Mouse (Mus musculus) CH12.LX (cell line): ENCODE data around the gene Btbd9. TPM values are rescaled to one million over a fixed set of nuclear protein-coding genes. Genes with fewer than 3 reads are reported as not detected.

Source experiments
- DNase-seq: peaks from one replicate; pipeline ENCODE4 v3.0.0-alpha.2; 2013; ENCODE audit errors: extremely low read depth
- H3K27ac ChIP-seq: 2 replicates; pipeline ENCODE4 v1.5.1; 2012; ENCODE audit warnings: low read depth, mild to moderate bottlenecking, control low read depth, moderate library complexity; ENCODE audit not compliant: insufficient read depth
- H3K27me3 ChIP-seq: replicated peaks from 2 replicates; pipeline ENCODE3; 2012; ENCODE audit warnings: inconsistent platforms
- H3K36me3 ChIP-seq, 2 experiments: replicated peaks in 1 of 2; 2 replicates each; pipeline versions ENCODE3 to v1.6.1; 2012; ENCODE audit warnings: inconsistent platforms in 1 of 2, low read length in 1 of 2, mild to moderate bottlenecking in 1 of 2, mixed read lengths in 1 of 2, moderate library complexity in 1 of 2; ENCODE audit not compliant: control insufficient read depth in 1 of 2, insufficient read depth in 1 of 2
- H3K4me1 ChIP-seq, 2 experiments: 2 replicates each; pipeline ENCODE4 v1.6.1; 2012; ENCODE audit warnings: inconsistent platforms in 1 of 2, moderate library complexity in 1 of 2; ENCODE audit not compliant: insufficient read depth in 2 of 2, control insufficient read depth in 1 of 2
- H3K4me2 ChIP-seq: 2 replicates; pipeline ENCODE4 v1.6.1; 2012; ENCODE audit warnings: low read depth, mild to moderate bottlenecking, control low read depth; ENCODE audit not compliant: poor library complexity, insufficient read depth, severe bottlenecking
- H3K4me3 ChIP-seq, 3 experiments: fragments of 150-350 bp in 1 of 3; sonication (generic) in 1 of 3; replicated peaks in 1 of 3; 2 replicates each; pipeline versions ENCODE3 to v1.5.1; 2011 to 2012; ENCODE audit warnings: low read depth in 2 of 3, low read length in 2 of 3, mild to moderate bottlenecking in 2 of 3, moderate library complexity in 2 of 3, control low read depth in 1 of 3, improper control_type of control experiment in 1 of 3, inconsistent platforms in 1 of 3, mixed read lengths in 1 of 3; ENCODE audit not compliant: poor library complexity in 1 of 3
- H3K79me2 ChIP-seq: replicated peaks from 2 replicates; pipeline ENCODE4 v1.6.1; 2012; ENCODE audit warnings: mild to moderate bottlenecking, moderate library complexity; ENCODE audit not compliant: control insufficient read depth, poor library complexity, insufficient read depth, severe bottlenecking; ENCODE audit errors: extremely low read depth
- H3K9ac ChIP-seq: 2 replicates; pipeline ENCODE4 v1.6.1; 2012; ENCODE audit warnings: low read depth, mild to moderate bottlenecking, control low read depth, moderate library complexity; ENCODE audit not compliant: insufficient read depth
- H3K9me3 ChIP-seq: replicated peaks from 2 replicates; pipeline ENCODE3; 2012; ENCODE audit warnings: low read length, inconsistent platforms, mixed read lengths
- CHD2 ChIP-seq: IDR thresholded peaks from 2 replicates; pipeline ENCODE4 v1.6.1; 2011; ENCODE audit warnings: low read length, improper control_type of control experiment
- ETS1 ChIP-seq: conservative IDR thresholded peaks from 2 replicates; pipeline ENCODE4 v1.6.1; 2012; ENCODE audit warnings: low read depth, mild to moderate bottlenecking, inconsistent platforms, low read length, improper control_type of control experiment, moderate library complexity
- IRF4 ChIP-seq: IDR thresholded peaks from 2 replicates; pipeline ENCODE4 v1.6.1; 2014; ENCODE audit warnings: low read depth, mild to moderate bottlenecking, inconsistent platforms, low read length, improper control_type of control experiment
- JUND ChIP-seq: conservative IDR thresholded peaks from 2 replicates; pipeline ENCODE4 v1.6.1; 2011; ENCODE audit warnings: low read depth, low read length, improper control_type of control experiment
- KAT2A ChIP-seq: IDR thresholded peaks from 2 replicates; pipeline ENCODE4 v1.6.1; 2012; ENCODE audit warnings: low read length, improper control_type of control experiment, inconsistent platforms; ENCODE audit not compliant: insufficient replicate concordance
- MEF2A ChIP-seq: IDR thresholded peaks from 2 replicates; pipeline ENCODE4 v1.6.1; 2014; ENCODE audit warnings: low read depth, mild to moderate bottlenecking, inconsistent platforms, low read length, improper control_type of control experiment, borderline replicate concordance
- PAX5 ChIP-seq: IDR thresholded peaks from 2 replicates; pipeline ENCODE4 v1.6.1; 2012; ENCODE audit warnings: low read length, inconsistent platforms, mixed read lengths
- RAD21 ChIP-seq: IDR thresholded peaks from 2 replicates; pipeline ENCODE4 v1.6.1; 2011; ENCODE audit warnings: low read depth, mild to moderate bottlenecking, low read length, improper control_type of control experiment, moderate library complexity
- UBTF ChIP-seq: IDR thresholded peaks from 2 replicates; pipeline ENCODE4 v1.6.1; 2012; ENCODE audit warnings: low read depth, mild to moderate bottlenecking, inconsistent platforms, low read length, improper control_type of control experiment, moderate library complexity
- USF2 ChIP-seq: conservative IDR thresholded peaks from 2 replicates; pipeline ENCODE4 v1.6.1; 2011; ENCODE audit warnings: low read depth, low read length, improper control_type of control experiment
- dilution Hi-C: fragments of 300-500 bp; cut with MboI; formaldehyde crosslinking; loops from 2 replicates; pipeline ENCODE4 v1.14.3; 2020; ENCODE audit warnings: low sequenced_read_pairs; ENCODE audit not compliant: extremely low pct_unique_long_range_greater_than_20kb, extremely low pct_ligation_motif_present
- in situ Hi-C: fragments of 300-500 bp; cut with MboI; formaldehyde crosslinking; loops from 3 replicates; pipeline ENCODE4 v1.14.3; 2019; ENCODE audit warnings: low sequenced_read_pairs, low pct_ligation_motif_present, low pct_unique_long_range_greater_than_20kb, mixed read lengths
- polyA plus RNA-seq: library from polyadenylated mRNA; unstranded; fragments of >175 nt; gene quantifications from 2 replicates; pipeline ENCODE4 v1.2.1, GENCODE M21; 2012; ENCODE audit warnings: low read depth; ENCODE audit not compliant: insufficient read length
- total RNA-seq, 2 experiments: library from RNA; depleted of rRNA; stranded (reverse); fragments of 300-350 nt in 1 of 2; fragments of >200 nt in 1 of 2; gene quantifications; 2 replicates each; pipeline ENCODE4 v1.2.3; 2012 to 2014

Gene Btbd9
- total and polyA plus RNA-seq, 3 experiments: 19.3 to 25.4 (median 20.0) TPM

GRCm38 (mm10) chr17:30243540-30243939, 332.7 kb downstream of the Btbd9 start (continued):
- TF ChIP-seq CHD2: no peak
- TF ChIP-seq IRF4: no peak
- no peak for TF ChIP-seq KAT2A

- H3K27ac ChIP-seq: no peak overlapping the region
- H3K4me2 ChIP-seq: no peak overlapping the region
- in situ Hi-C loops: loop anchor here (25.0 kb wide), 1 partner anchor 195 kb away; no protein-coding TSS in a partner anchor
- dilution Hi-C loops: no loop called here
- DNase-seq: no peak
- H3K36me3 ChIP-seq: peaks cover 0 to 27% of the 10 kb centered on the region in 2 experiments
- no peaks in the 10 kb centered on the region for H3K9me3 ChIP-seq
- no peak for TF ChIP-seq PAX5
- no peak for TF ChIP-seq KAT2A
- TF ChIP-seq JUND: no peak
- TF ChIP-seq ETS1: no peak
- TF ChIP-seq USF2: no peak
- H3K4me1 ChIP-seq: peaks cover 0 to 14% of the 10 kb centered on the region in 2 experiments; a peak in 2 of 4 replicates
- no peak overlapping the region for H3K9ac ChIP-seq
- H3K4me3 ChIP-seq: no peak overlapping the region
- no peaks in the 10 kb centered on the region for H3K27me3 ChIP-seq
- no peaks in the 10 kb centered on the region for H3K79me2 ChIP-seq
These were observed 333.6 kb downstream of the Btbd9 start for GRCm38 (mm10) chr17:30242647-30243046.

DNA sequence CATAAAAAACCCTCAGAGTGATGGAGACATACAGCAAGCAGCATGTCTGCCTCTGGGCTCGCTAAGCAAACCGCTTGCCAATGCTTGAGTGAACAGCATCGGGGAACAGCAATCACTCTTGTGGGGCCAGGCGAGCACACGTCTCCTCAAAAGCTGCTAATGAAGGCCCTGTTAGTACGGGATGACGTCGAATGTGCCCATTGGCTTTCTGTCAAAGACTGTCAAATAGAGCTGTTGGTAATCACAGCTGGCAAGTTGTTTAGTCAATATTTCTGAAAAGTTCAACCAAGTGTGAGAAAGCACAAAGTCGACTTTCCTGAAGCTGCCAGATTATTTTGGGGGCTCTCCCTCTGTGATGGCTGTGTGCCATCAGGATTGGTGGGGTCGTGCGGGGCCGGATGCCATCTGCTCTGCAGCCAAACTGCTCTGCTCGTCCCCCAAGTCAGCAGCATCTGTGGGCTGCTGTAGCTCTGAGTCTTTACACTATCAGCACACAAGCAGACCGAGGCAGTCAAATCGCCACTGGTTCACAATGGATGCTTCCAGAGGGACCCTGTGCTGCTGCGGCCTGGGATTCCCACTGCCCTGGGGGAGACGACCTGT, 334.5 kb downstream of the Btbd9 start:
- in situ Hi-C loops (loop anchor here (25.0 kb wide), 1 partner anchor 195 kb away; no protein-coding TSS in a partner anchor), dilution Hi-C loops (no loop called here)
- no peaks in the 10 kb centered on the region for H3K9me3 ChIP-seq
- H3K4me1 ChIP-seq: peaks cover 0 to 14% of the 10 kb centered on the region in 2 experiments; a peak in 2 of 4 replicates
- no peak for TF ChIP-seq MEF2A
- TF ChIP-seq UBTF: no peak
- TF ChIP-seq RAD21: no peak
- TF ChIP-seq USF2: no peak
- H3K27me3 ChIP-seq: no peaks in the 10 kb centered on the region
- H3K9ac ChIP-seq: no peak overlapping the region
- no peak for DNase-seq
- H3K36me3 ChIP-seq: peaks cover 0 to 27% of the 10 kb centered on the region in 2 experiments
- H3K27ac ChIP-seq: no peak overlapping the region
- no peak overlapping the region for H3K4me3 ChIP-seq
- no peaks in the 10 kb centered on the region for H3K79me2 ChIP-seq
- no peak overlapping the region for H3K4me2 ChIP-seq
